Mouse (Mus musculus) MEL-GATA-1-ER (cell line): Measurements from ENCODE around the gene Tat.

Source experiments
- DNase-seq: peaks from one replicate; pipeline ENCODE4 v3.0.0-alpha.2; 2012; ENCODE audit warnings: low read depth; ENCODE audit errors: extremely low read depth

The Tat gene

GRCm38 (mm10) chr8:110039659-110040058, 49.4 kb downstream of the Tat start, which contains the start of gene Chst4:
Gene Chst4, minus strand, starts transcription at chr8:110039740.
- no peak for DNase-seq

DNA sequence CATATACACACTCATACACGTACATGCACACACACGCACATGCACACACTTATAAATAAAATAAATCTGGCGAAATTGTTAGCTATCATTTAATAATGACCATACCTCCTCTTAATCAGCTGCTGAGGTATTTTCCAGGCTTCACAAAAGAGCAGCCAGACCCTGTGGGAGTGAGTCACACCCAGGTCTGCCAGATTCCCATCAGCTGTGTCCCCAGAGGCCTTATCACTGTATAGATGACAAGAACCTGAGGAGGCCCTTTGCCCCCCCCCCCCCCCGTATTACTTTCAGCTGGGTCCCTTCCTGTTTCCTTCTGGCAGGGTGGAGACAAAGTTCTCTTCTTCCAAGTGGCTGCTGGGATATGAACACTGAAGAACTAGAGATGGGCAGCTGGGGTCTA, 50.3 kb downstream of the Tat start:
- DNase-seq, result no peak
